Comparison of ENCODE assay signal across 5 mouse cellular contexts in genomic region chr13:96269946-96270345, GRCm38 (mm10).
"Had no signal": no experiment of that assay in that cellular context is flagged by ENCODE, and none has a peak within 500 bp of the region (broad histone marks: within the 10 kb centered on the region; RNA-seq: fewer than 3 reads in every experiment).

No protein-coding gene starts in this region.

- DNase-seq: kidney, postnatal 14 days; lung, adult 2 months; lung, postnatal 36 days; midbrain, embryonic 14.5 days; thymus, postnatal 36 days had no signal
